Mouse (Mus musculus) cortical plate, adult 2 months (tissue): Measurements from ENCODE around the gene Cd109. TPM values are rescaled to one million over a fixed set of nuclear protein-coding genes. Genes with fewer than 3 reads are reported as not detected.

Source experiments
- H3K27ac ChIP-seq: fragments of 200-500 bp; 2 replicates; pipeline ENCODE4 v1.5.1; 2012; ENCODE audit warnings: low read length, control low read depth, inconsistent platforms; ENCODE audit not compliant: insufficient read depth
- H3K4me1 ChIP-seq: fragments of 200-500 bp; 2 replicates; pipeline ENCODE4 v1.6.1; 2011; ENCODE audit warnings: low read length; ENCODE audit not compliant: control insufficient read depth, insufficient read depth
- H3K4me3 ChIP-seq: fragments of 200-500 bp; 2 replicates; pipeline ENCODE4 v1.5.1; 2011; ENCODE audit warnings: mild to moderate bottlenecking, low read length, control low read depth; ENCODE audit not compliant: insufficient read depth
- CTCF ChIP-seq: fragments of 200-500 bp; IDR thresholded peaks from 2 replicates; pipeline ENCODE4 v1.5.1; 2011; ENCODE audit warnings: mild to moderate bottlenecking, control low read depth, low read length; ENCODE audit not compliant: insufficient read depth; ENCODE audit errors: extremely low read depth
- POLR2A ChIP-seq: fragments of 200-500 bp; IDR thresholded peaks from 2 replicates; pipeline ENCODE4 v1.6.1; 2011; ENCODE audit warnings: mild to moderate bottlenecking, low read length, control low read depth; ENCODE audit not compliant: insufficient read depth; ENCODE audit errors: extremely low read depth
- polyA plus RNA-seq: library from polyadenylated mRNA; depleted of rRNA; stranded (reverse); fragments of >200 nt; gene quantifications from 2 replicates; pipeline ENCODE4 v1.2.3, GENCODE M21; 2012; rRNA removed

The Cd109 gene
- 0.31 and 0.53 TPM in 2 replicates for polyA plus RNA-seq

- Histone ChIP-seq H3K27ac (no peak within 1 kb of the TSS), H3K4me1 (peaks cover 4% of the 10 kb centered on the region)
- no peak for TF ChIP-seq POLR2A
- no peak for TF ChIP-seq CTCF
These were observed at the start of gene Cd109 for GRCm38 (mm10) chr9:78615401-78616021. Gene Cd109, plus strand, starts transcription at chr9:78615546.

GRCm38 (mm10) chr9:78569934-78570333, 45.4 kb upstream of the Cd109 start:
- H3K4me1 ChIP-seq: no peaks in the 10 kb centered on the region; the same call in 1 of the 2 replicates
- TF ChIP-seq POLR2A (no peak), CTCF (no peak)
- H3K4me3 ChIP-seq: no peak overlapping the region
- no peak overlapping the region for H3K27ac ChIP-seq

More at GRCm38 (mm10) chr9:78615401-78616021, at the start of gene Cd109:
- H3K4me3 ChIP-seq: peak within 1 kb of the TSS; percentile 39

GRCm38 (mm10) chr9:78576466-78576865, 38.9 kb upstream of the Cd109 start:
- no peaks in the 10 kb centered on the region for H3K4me1 ChIP-seq
- TF ChIP-seq CTCF (no peak), POLR2A (no peak)
- H3K4me3 ChIP-seq: no peak overlapping the region
- no peak overlapping the region for H3K27ac ChIP-seq

GRCm38 (mm10) chr9:78578824-78579223, 36.5 kb upstream of the Cd109 start:
- no peak overlapping the region for H3K27ac ChIP-seq
- no peak for TF ChIP-seq CTCF
- no peak for TF ChIP-seq POLR2A
- no peaks in the 10 kb centered on the region for H3K4me1 ChIP-seq
- H3K4me3 ChIP-seq: no peak overlapping the region

GRCm38 (mm10) chr9:78579644-78580396, 35.5 kb upstream of the Cd109 start:
- TF ChIP-seq CTCF (no peak), POLR2A (no peak)
- Histone ChIP-seq H3K4me3 (no peak overlapping the region), H3K4me1 (no peaks in the 10 kb centered on the region), H3K27ac (no peak overlapping the region)

GRCm38 (mm10) chr9:78587218-78587883, 28.0 kb upstream of the Cd109 start:
- Histone ChIP-seq H3K27ac (no peak overlapping the region; the same call in 1 of the 2 replicates), H3K4me1 (no peaks in the 10 kb centered on the region; the same call in 1 of the 2 replicates), H3K4me3 (peak overlapping the region; percentile 56)
- TF ChIP-seq CTCF: no peak
- no peak for TF ChIP-seq POLR2A

- Histone ChIP-seq H3K4me3 (peak within 1 kb of the TSS; percentile 56), H3K4me1 (no peaks in the 10 kb centered on the region; the same call in 1 of the 2 replicates), H3K27ac (no peak within 1 kb of the TSS; the same call in 1 of the 2 replicates)
- no peak for TF ChIP-seq CTCF
- TF ChIP-seq POLR2A: peak; percentile 80; the same call in 1 of the 2 replicates
These were observed 27.4 kb upstream of the Cd109 start, which contains the start of gene Slc17a5 for GRCm38 (mm10) chr9:78587914-78588313. Gene Slc17a5, minus strand, starts transcription at chr9:78588041.

GRCm38 (mm10) chr9:78588411-78589033, 26.8 kb upstream of the Cd109 start:
- TF ChIP-seq CTCF (no peak), POLR2A (no peak)
- Histone ChIP-seq H3K4me1 (no peaks in the 10 kb centered on the region; the same call in 1 of the 2 replicates), H3K4me3 (peak overlapping the region; percentile 56; the same call in 1 of the 2 replicates), H3K27ac (no peak overlapping the region)

GRCm38 (mm10) chr9:78590471-78590870, 24.9 kb upstream of the Cd109 start:
- no peak for TF ChIP-seq CTCF
- no peak for TF ChIP-seq POLR2A
- Histone ChIP-seq H3K4me1 (no peaks in the 10 kb centered on the region; the same call in 1 of the 2 replicates), H3K27ac (no peak overlapping the region), H3K4me3 (no peak overlapping the region)
